Mouse (Mus musculus) adipocyte (in vitro differentiated cells): ENCODE results near the gene Abhd10.
A peak's percentile ranks its signal among the peaks of the same experiment; 100 is the strongest.

Source experiments
- DNase-seq: peaks from one replicate; pipeline ENCODE4 v3.0.0-alpha.2; 2016; ENCODE audit warnings: low spot score

Gene Abhd10

GRCm38 (mm10) chr16:45742615-45743476 is at the start of gene Abhd10:
Gene Abhd10, minus strand, starts transcription at chr16:45742955.
- peak; percentile 95 for DNase-seq

- no peak for DNase-seq
Measured at GRCm38 (mm10) chr16:45791286-45791685, 48.5 kb upstream of the Abhd10 start.

GRCm38 (mm10) chr16:45789311-45789710 is 46.6 kb upstream of the Abhd10 start:
- no peak for DNase-seq

- no peak for DNase-seq
Measured at GRCm38 (mm10) chr16:45787650-45788049, 44.9 kb upstream of the Abhd10 start.

- no peak for DNase-seq
Measured at GRCm38 (mm10) chr16:45786639-45787038, 43.9 kb upstream of the Abhd10 start.

- no peak for DNase-seq
Measured at GRCm38 (mm10) chr16:45780001-45780400, 37.2 kb upstream of the Abhd10 start.

GRCm38 (mm10) chr16:45774813-45775212 is 32.1 kb upstream of the Abhd10 start:
- no peak for DNase-seq

- no peak for DNase-seq
Measured at GRCm38 (mm10) chr16:45770914-45771313, 28.2 kb upstream of the Abhd10 start.

GRCm38 (mm10) chr16:45767853-45768640 is 25.3 kb upstream of the Abhd10 start:
- DNase-seq, result no peak

GRCm38 (mm10) chr16:45767434-45767833 is 24.7 kb upstream of the Abhd10 start:
- DNase-seq, result no peak

- no peak for DNase-seq
Measured at GRCm38 (mm10) chr16:45765801-45766494, 23.2 kb upstream of the Abhd10 start.

- DNase-seq, result no peak
Measured at GRCm38 (mm10) chr16:45765102-45765501, 22.3 kb upstream of the Abhd10 start.

GRCm38 (mm10) chr16:45762859-45763505 is 20.2 kb upstream of the Abhd10 start:
- DNase-seq, result no peak

- DNase-seq, result no peak
Measured at GRCm38 (mm10) chr16:45761425-45761824, 18.7 kb upstream of the Abhd10 start.

- DNase-seq, result peak; percentile 51
Measured at GRCm38 (mm10) chr16:45758726-45759269, 16.0 kb upstream of the Abhd10 start.

GRCm38 (mm10) chr16:45757421-45758078 is 14.8 kb upstream of the Abhd10 start:
- no peak for DNase-seq

GRCm38 (mm10) chr16:45756855-45757254 is 14.1 kb upstream of the Abhd10 start:
- DNase-seq, result peak; percentile 89

GRCm38 (mm10) chr16:45743591-45744144 is 913 bp upstream of the Abhd10 start:
- no peak for DNase-seq

GRCm38 (mm10) chr16:45737880-45738279 is 4.9 kb downstream of the Abhd10 start:
- DNase-seq, result no peak

- no peak for DNase-seq
Measured at GRCm38 (mm10) chr16:45736724-45737123, 6.0 kb downstream of the Abhd10 start.

GRCm38 (mm10) chr16:45729163-45729562 is 13.6 kb downstream of the Abhd10 start:
- DNase-seq, result no peak
